Mouse (Mus musculus) induced T-regulatory cell, adult 2 months (primary cell): Measurements from ENCODE around the gene Exd1.

Experiments used
- DNase-seq: peaks from one replicate; pipeline ENCODE4 v3.0.0-alpha.2; 2012; ENCODE audit warnings: low read depth

Gene Exd1

GRCm38 (mm10) chr2:119547522-119548370, at the start of gene Exd1, which contains the start of gene Chp1:
Gene Exd1, minus strand, starts transcription at chr2:119547627.
Gene Chp1, plus strand, starts transcription at chr2:119547697.
- DNase-seq: peak; percentile 98

DNA sequence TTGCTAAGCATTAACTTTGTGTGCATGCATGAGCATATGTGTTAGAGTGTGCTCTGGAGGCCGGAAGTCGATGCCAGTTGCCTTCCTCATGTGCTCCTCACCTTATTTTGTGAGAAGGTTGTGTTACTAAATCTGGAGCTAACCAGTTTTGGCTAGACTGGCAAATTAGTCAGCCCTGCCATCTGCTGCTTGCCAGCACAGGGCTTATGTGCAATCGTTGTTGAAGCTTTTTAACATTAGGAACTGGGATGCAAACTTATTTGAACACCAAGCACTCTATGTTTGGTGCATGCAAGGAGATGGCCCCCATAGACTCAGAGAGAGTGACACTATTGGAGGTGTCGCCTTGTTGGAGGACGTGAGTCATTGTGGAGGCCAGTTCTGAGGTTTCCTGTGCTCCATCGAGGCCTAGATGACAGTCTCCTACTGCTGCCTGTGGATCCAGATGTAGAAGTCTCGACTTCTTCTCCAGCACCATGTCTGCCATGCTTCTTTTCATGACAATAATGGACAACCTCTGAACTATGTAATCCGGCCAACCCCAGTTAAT, 49.4 kb upstream of the Exd1 start:
- peak; percentile 15 for DNase-seq

GRCm38 (mm10) chr2:119595308-119595707, 47.9 kb upstream of the Exd1 start:
- peak; percentile 32 for DNase-seq

DNA sequence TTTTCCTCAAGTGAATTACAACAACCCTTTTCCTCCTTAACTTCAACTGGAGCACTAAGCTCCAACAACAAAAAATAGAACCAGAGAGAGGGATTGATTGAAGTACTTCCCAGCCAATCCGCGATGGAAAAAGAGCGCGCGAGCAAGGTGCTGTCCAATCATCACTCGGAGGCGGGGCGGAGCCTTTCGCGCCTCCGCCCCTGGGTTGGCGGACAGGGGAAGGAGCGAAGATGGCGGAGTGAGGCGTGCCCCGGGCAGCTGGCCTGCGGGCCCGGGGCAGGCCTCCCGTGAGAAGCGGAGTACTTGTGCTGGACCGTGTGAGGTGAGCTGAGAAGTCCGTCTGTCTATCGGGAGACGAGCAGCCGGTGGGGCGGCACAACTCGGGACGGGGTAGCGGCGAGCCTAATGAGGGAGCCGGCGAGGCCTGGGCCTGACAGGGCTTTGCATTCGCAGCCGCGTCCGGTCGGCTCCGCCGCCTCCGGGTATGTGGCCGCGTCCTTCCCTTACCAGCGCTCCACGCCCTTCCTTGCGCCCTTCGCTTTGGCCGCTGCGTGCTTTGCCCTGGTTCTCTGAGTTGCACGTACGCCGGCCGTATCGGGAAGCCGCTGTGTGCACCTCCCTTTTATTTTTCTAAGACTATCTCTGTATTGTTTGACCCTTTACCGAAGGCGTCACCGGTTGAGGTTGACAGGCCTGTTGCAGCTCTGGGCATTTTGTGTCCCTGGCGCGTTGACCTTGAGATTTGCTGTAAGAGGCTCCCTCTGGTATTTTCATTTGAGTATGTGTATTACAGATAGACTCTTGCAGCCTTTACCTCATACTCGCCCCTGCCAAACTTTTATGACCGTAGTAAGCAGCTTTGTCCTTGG, 46.9 kb upstream of the Exd1 start:
- peak; percentile 99 for DNase-seq

GRCm38 (mm10) chr2:119593765-119594112, 46.3 kb upstream of the Exd1 start:
- DNase-seq: no peak

DNA sequence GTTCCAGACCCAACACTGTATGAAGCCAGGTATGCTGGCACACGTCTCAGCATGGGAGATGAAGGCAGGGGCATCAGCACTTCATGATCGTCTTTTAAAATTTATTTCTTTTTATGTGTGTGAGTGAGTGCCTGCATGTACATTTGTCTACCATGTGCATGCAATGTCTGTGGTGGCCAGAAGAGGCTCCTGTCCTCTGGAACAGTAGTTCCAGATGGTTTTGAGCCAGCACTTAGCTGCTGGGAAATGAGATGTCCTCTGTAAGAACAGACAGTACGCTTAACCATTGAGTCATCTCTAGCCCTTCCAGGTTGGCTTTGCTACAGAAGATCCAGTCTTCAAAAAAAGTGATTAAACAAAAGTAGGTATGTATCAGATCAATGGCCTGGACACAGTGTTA, 43.8 kb upstream of the Exd1 start:
- peak; percentile 18 for DNase-seq

- peak; percentile 83 for DNase-seq
Measured at GRCm38 (mm10) chr2:119587383-119587782, 40.0 kb upstream of the Exd1 start.

DNA sequence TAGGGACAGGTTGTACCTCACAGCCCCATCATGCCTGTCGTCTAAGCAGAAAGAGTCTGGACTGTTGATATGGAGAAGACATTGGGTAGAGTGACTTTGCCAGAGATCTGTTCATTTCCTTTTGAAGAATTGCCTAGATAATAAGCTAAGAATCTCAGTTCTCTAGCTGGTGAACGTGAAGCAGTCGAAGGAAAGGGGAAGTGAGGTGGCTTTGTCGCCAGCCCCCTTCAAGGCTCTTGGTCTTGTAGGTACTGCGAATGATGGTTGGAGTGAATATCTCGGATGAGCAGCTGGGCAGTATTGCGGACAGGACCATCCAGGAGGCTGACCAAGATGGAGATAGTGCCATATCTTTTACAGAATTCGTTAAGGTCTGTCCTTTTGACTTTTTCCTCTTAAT, 36.9 kb upstream of the Exd1 start:
- no peak for DNase-seq

- DNase-seq: no peak
Measured at GRCm38 (mm10) chr2:119583439-119583838, 36.0 kb upstream of the Exd1 start.

GRCm38 (mm10) chr2:119581571-119581970, 34.1 kb upstream of the Exd1 start:
- no peak for DNase-seq

- no peak for DNase-seq
Measured at GRCm38 (mm10) chr2:119572471-119572870, 25.0 kb upstream of the Exd1 start.

- no peak for DNase-seq
Measured at GRCm38 (mm10) chr2:119566182-119566855, 18.9 kb upstream of the Exd1 start.

DNA sequence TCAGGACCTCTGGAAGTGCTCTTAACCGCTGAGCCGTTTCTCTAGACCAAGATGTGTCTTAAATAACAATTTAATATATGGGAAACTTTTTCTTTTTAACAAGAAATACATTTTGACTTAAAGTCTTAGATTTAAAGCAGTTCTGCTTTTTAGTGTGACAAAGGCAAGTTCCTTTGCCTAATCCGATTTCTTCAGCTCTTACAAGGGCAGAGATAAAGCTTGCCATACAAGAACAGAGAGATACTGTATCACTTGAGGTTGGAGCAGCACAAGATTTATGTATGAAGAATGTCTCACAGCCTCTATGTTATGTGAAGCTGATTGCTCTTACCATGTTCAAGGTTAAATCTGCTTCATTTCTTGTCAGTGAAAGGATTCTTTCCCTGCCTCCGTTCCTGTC, 17.9 kb upstream of the Exd1 start:
- no peak for DNase-seq

DNA sequence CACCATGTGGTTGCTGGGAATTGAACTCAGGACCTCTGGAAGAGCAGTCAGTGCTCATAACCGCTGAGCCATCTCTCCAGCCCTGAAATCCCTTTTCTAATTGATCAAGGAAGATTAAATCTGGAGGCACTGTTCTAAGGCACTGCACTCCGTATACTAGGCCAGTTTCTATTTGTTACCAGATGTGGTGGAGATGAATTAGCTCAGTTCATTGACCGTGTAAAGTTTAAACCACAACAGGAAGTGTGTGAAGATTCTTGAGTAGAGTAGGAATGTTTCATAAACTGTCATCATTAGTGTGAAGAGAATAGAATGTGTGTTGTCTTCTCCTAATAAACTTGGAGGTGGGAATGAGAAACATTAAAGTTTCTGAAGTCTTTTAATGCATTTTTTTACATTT, 14.4 kb upstream of the Exd1 start:
- DNase-seq: no peak

- DNase-seq: peak; percentile 21
Measured at GRCm38 (mm10) chr2:119558737-119559340, 11.4 kb upstream of the Exd1 start.

GRCm38 (mm10) chr2:119558039-119558438, 10.6 kb upstream of the Exd1 start:
- DNase-seq: no peak

- no peak for DNase-seq
Measured at GRCm38 (mm10) chr2:119549678-119550077, 2.3 kb upstream of the Exd1 start.

- no peak for DNase-seq
Measured at GRCm38 (mm10) chr2:119548691-119549090, 1.3 kb upstream of the Exd1 start.

DNA sequence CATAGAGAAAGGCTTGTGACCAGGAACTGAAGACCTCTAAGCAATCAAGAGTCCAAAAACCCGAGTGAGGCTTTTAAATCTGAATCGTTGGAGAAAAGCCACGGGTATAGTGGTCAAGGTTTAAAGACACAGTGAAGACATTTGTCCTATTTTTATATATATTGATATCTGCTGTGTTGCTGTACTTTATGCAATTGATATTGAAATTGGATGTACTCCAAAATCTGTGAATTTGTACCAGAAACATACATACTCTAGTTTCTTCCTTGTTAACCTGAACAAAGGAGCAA, 889 bp upstream of the Exd1 start:
- DNase-seq: no peak

DNA sequence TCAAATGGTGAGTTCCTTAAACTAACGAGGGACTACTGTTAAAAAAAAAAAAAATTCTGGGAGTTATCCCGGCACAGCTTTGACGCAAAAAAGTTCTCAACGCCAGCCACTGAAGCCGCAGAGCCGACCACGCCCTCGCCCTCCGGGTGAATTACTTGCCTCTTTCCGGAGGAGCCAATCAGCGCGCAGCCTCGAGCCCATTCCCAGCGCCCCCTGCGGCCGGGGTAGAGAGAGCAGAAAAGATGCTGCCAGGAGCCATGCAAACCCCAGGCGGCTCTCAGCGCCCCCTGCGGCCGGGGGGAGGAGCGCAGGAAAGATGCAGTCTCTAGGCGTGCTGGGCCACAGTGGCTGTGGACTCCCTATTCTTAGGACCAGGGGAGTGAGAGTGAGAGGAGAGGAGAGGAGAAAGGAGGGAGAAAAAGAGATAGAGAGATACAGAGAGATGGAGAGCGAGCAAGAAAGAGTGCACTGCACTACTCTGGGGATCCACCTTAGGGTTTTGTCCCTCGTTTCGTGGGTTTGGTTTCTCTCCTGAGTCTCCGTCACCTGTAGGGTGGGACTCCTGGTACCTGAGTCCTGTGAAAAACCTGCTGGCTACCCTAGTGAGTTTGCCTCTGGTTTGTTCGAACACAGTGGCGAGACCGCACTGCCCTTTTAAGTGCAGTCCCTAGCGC, 442 bp downstream of the Exd1 start:
- peak; percentile 96 for DNase-seq

GRCm38 (mm10) chr2:119543656-119544055, 3.8 kb downstream of the Exd1 start:
- DNase-seq: no peak
